Mouse (Mus musculus): Measurements from ENCODE around the gene Cox8b. TPM values are rescaled to one million over a fixed set of nuclear protein-coding genes. Genes with fewer than 3 reads are reported as not detected.

The Cox8b gene
- polyA plus RNA-seq, 1 experiment from 2014 or later = not detected

DNA sequence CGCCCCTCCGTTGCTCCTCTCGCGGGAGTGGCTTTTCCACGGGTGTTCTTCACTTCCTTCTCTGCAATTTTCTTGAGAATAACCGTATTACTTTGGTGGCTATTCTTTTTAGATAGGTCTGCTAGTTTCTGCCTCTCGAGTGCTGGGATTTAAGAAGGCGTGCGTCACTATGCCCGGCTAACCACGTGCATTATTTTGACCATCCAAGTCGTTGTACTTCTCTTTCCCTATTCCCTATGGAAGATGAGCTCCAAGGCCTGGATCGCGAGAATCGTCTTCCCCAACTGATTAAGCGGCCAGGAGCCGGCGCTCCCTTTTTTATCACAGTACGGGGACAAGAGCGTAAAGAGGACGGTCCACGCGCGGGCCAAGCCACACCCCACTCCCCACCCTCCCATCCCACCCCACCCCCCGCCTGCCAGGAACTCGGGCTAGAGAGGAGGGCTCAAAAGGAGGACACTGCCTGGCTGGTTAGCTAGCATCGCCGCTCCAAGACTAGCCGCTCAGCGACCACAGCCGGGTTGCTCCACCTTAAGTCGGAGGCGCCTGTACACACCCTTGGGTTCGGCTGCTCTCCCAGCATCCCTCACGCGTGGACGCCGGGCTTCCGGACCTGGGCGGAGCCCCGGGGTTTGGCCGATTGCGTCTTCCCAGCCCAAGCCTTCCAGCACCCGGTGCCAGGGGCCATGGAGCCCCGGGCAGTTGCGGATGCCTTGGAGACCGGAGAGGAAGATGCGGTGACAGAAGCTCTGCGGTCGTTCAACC, 43.3 kb downstream of the Cox8b start, which contains the start of gene Ric8a:
TSS of gene Ric8a (plus strand) at position 173 of the 765 bp plus-strand sequence.
- WGBS = 0% methylated on average over 50 of the region's 50 CpGs
- peaks cover 36% of the 10 kb centered on the region for H3K36me3 ChIP-seq

DNA sequence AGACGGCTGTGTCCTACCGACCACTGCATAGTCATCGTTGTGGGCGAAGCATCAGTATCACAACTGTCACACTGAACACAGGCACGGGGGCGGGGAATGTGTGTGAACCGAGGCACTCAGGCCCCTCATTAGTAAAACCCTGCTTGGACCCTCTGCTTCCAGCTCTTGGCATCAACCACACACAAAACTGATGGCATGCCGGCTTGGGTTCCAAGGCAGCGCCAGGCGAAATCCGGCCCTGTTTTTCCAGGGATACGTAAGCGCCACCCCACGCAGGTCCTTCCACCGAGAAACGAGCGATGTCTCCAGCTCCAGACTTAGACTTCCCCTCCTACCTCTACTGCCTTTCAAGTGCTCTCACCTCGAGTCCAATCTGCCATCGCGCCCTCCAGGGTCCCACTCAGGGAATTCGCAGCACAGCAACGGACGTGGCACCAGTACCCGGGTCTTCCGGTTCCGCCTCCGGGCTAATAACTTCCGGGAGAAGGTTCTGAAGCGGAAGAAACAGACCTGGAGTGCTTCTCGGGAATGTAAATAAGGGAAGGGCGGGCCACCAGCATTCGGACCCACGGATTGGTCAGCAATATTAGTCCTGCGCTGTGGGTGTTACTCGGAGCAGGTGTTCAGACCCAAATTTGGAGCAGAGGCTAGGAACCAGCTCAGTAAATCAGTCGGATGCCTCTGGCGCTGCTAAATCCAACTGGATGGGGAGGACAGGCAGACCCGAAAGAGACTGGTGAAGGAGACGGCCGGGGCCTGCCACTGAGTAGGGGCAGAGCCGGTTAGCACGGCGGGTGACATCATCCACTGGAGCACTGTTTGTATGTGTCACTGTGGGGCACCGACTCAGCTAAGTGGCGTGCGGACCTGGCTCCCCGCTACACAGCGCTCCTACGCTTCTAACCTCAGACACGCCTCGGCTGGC, 44.1 kb downstream of the Cox8b start, which contains the start of gene Gm45785:
TSS of gene Gm45785 (minus strand) at position 472 of the 925 bp plus-strand sequence.
- peak; percentile 88 for ATAC-seq
- under 1% methylated on average over 51 of the region's 51 CpGs for WGBS
- peak within 1 kb of the TSS; percentile 98 for H3K4me2 ChIP-seq (replicated peaks)
- peaks cover 20% of the 10 kb centered on the region for H3K4me1 ChIP-seq (replicated peaks)
- peak within 1 kb of the TSS; percentile 57 for H3K4me3 ChIP-seq (replicated peaks)
- peak within 1 kb of the TSS; percentile 95 for H3K27ac ChIP-seq
- H3K36me3 ChIP-seq = peaks cover 34% of the 10 kb centered on the region
- peak within 1 kb of the TSS; percentile 85 for H3K9ac ChIP-seq
- H3K27me3 ChIP-seq (replicated peaks) = no peaks in the 10 kb centered on the region
- no peaks in the 10 kb centered on the region for H3K9me3 ChIP-seq

More for the DNA sequence above, 43.3 kb downstream of the Cox8b start, which contains the start of gene Ric8a:
- Histone ChIP-seq H3K4me3 (replicated peaks) (peak within 1 kb of the TSS; percentile 57), H3K27me3 (replicated peaks) (no peaks in the 10 kb centered on the region), H3K4me2 (replicated peaks) (peak within 1 kb of the TSS; percentile 98), H3K27ac (peak within 1 kb of the TSS; percentile 95), H3K9ac (peak within 1 kb of the TSS; percentile 85), H3K9me3 (no peaks in the 10 kb centered on the region), H3K4me1 (replicated peaks) (peaks cover 20% of the 10 kb centered on the region)
- ATAC-seq = peak; percentile 88

DNA sequence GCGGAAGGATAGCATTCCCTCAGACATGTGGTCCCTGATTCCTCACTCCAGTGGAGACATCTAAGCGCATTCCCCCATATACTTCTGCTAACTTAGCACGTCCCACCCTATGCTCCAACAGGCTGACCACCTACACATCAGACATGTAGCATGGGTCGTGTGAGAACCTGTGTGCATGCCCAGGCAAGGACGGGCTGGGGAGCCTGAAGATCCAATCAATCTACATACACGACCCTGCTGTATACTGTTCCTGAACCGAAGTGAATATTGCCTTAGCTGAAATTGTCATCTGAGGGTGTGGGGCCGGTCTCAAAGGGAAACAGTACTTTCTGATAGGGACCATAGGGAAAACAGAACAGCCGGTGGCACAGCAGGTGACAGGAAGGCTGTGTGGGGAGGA, 45.1 kb downstream of the Cox8b start:
- Histone ChIP-seq H3K9me3 (no peaks in the 10 kb centered on the region), H3K36me3 (peaks cover 26% of the 10 kb centered on the region), H3K27ac (no peak overlapping the region), H3K27me3 (replicated peaks) (no peaks in the 10 kb centered on the region), H3K4me2 (replicated peaks) (peak overlapping the region; percentile 98), H3K4me1 (replicated peaks) (peaks cover 20% of the 10 kb centered on the region), H3K4me3 (replicated peaks) (peak overlapping the region; percentile 57), H3K9ac (peak overlapping the region; percentile 85)
- 74% methylated on average over 9 of the region's 9 CpGs for WGBS
- no peak for ATAC-seq

DNA sequence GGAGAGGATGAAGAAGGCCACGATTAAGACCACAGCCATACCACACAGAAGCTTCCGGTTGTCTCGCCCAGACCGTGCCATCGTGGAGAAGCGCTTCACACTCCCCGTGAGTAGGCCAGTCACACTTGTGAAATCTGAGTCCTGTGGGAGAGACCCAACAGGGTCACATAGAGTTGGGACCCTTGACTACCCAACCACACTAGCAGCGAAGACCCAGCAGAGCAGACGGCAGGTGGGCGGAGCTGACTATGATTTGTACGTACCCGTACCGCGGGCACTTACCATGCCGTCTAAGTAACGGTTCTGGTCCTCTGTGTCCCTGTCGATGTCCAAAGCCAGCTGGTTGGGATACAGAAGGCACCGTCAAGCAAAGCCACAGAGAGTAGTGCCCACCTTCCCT, 45.8 kb downstream of the Cox8b start:
- Histone ChIP-seq H3K9ac (no peak overlapping the region), H3K27me3 (replicated peaks) (no peaks in the 10 kb centered on the region), H3K4me1 (replicated peaks) (peaks cover 20% of the 10 kb centered on the region), H3K4me3 (replicated peaks) (no peak overlapping the region), H3K27ac (no peak overlapping the region), H3K9me3 (no peaks in the 10 kb centered on the region), H3K4me2 (replicated peaks) (peak overlapping the region; percentile 98; the same call in 1 of the 2 replicates), H3K36me3 (peaks cover 24% of the 10 kb centered on the region)
- 94% methylated on average over 18 of the region's 18 CpGs for WGBS
- no peak for ATAC-seq

DNA sequence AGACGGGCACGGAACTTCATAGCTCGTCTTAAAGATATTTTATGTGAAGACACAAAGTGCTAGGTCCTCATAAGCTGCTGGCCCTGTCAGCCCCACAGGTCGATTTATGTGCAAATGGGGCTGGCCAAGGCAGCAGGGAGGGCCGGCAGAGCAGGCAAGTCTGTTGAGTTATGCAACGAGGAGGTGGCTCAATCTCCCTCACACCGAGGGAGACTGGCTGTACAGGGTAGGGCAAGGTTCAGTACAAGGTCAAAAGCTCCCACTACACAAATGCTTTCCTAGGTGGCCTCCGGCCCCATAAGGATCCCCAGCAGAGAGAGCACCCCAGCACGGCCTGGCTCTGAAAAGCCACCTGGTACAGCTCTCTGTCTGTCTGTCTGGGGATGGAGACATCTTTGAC, 46.9 kb downstream of the Cox8b start:
- H3K27ac ChIP-seq = no peak overlapping the region
- H3K36me3 ChIP-seq = peaks cover 24% of the 10 kb centered on the region
- H3K27me3 ChIP-seq (replicated peaks) = no peaks in the 10 kb centered on the region
- H3K4me2 ChIP-seq (replicated peaks) = no peak overlapping the region
- no peak overlapping the region for H3K9ac ChIP-seq
- no peaks in the 10 kb centered on the region for H3K9me3 ChIP-seq
- peaks cover 13% of the 10 kb centered on the region for H3K4me1 ChIP-seq (replicated peaks)
- ATAC-seq = no peak
- H3K4me3 ChIP-seq (replicated peaks) = no peak overlapping the region
- 80% methylated on average over 9 of the region's 9 CpGs for WGBS

DNA sequence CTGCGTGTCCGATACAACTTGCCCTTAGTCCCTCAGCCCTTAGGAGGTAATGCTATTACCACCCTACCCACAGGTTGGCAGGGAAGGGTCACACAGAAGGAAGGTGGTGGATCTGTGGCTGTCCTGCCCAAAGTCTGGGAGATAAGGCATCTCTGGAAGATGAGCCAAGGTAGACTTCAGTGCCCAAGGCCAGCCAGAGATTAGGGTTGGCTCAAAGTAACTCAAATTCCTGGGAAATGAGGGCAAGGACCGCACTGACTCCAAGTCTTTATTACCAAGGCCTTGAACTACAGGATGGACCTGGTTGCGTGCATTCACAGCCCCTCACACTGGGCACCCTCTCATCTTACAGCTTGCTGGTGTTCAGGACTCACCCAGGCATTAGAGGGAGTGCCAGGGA, 48.3 kb downstream of the Cox8b start:
- no peak overlapping the region for H3K4me2 ChIP-seq (replicated peaks)

More for the DNA sequence above, 48.3 kb downstream of the Cox8b start:
- Histone ChIP-seq H3K4me1 (replicated peaks) (peaks cover 7% of the 10 kb centered on the region), H3K9ac (no peak overlapping the region), H3K36me3 (peaks cover 24% of the 10 kb centered on the region), H3K27ac (no peak overlapping the region), H3K9me3 (no peaks in the 10 kb centered on the region), H3K4me3 (replicated peaks) (no peak overlapping the region), H3K27me3 (replicated peaks) (no peaks in the 10 kb centered on the region)
- WGBS = 92% methylated on average over 4 of the region's 4 CpGs
- no peak for ATAC-seq

Other genes with a start within 250 kb of the Cox8b start
- not detected in 2 replicates for gene Olfr539, start 240.5 kb downstream of the Cox8b start, polyA plus RNA-seq (2015; fragmentation: Nextera tagmentation; extraction: Ambion mirVana)
- not detected in 2 replicates for gene Olfr45, start 218.5 kb downstream of the Cox8b start, polyA plus RNA-seq (2015; fragmentation: Nextera tagmentation; extraction: Ambion mirVana)
- not detected in 2 replicates for gene Olfr541, start 203.2 kb downstream of the Cox8b start, polyA plus RNA-seq (2015; fragmentation: Nextera tagmentation; extraction: Ambion mirVana)
- not detected in 2 replicates for gene Cyp2e1, start 136.7 kb downstream of the Cox8b start, polyA plus RNA-seq (2015; fragmentation: Nextera tagmentation; extraction: Ambion mirVana)
- gene Syce1, start 112.6 kb downstream of the Cox8b start, polyA plus RNA-seq (2015; fragmentation: Nextera tagmentation; extraction: Ambion mirVana) = 0.40 and 0.48 TPM in 2 replicates
- 1.6 and 2.0 TPM in 2 replicates for gene Zfp941, start 78.3 kb downstream of the Cox8b start, polyA plus RNA-seq (2015; fragmentation: Nextera tagmentation; extraction: Ambion mirVana)
- gene Urah, start 65.4 kb downstream of the Cox8b start, polyA plus RNA-seq (2015; fragmentation: Nextera tagmentation; extraction: Ambion mirVana) = 4.8 TPM in 2 replicates
- gene Scgb1c1, start 54.9 kb downstream of the Cox8b start, polyA plus RNA-seq (2015; fragmentation: Nextera tagmentation; extraction: Ambion mirVana) = not detected in 2 replicates
- gene Odf3, start 52.6 kb downstream of the Cox8b start, polyA plus RNA-seq (2015; fragmentation: Nextera tagmentation; extraction: Ambion mirVana) = not detected in 2 replicates
- gene Gm45785, start 44.1 kb downstream of the Cox8b start, polyA plus RNA-seq (2015; fragmentation: Nextera tagmentation; extraction: Ambion mirVana) = 0.54 TPM in 1 of 2 replicates, not detected in the other
- 51.9 and 66.6 TPM in 2 replicates for gene Ric8a, start 43.5 kb downstream of the Cox8b start, polyA plus RNA-seq (2015; fragmentation: Nextera tagmentation; extraction: Ambion mirVana)
- 31.7 and 37.1 TPM in 2 replicates for gene Bet1l, start 42.9 kb downstream of the Cox8b start, polyA plus RNA-seq (2015; fragmentation: Nextera tagmentation; extraction: Ambion mirVana)
- gene Psmd13, start 18.5 kb downstream of the Cox8b start, polyA plus RNA-seq (2015; fragmentation: Nextera tagmentation; extraction: Ambion mirVana) = 194 and 214 TPM in 2 replicates
- gene Sirt3, start 18.1 kb downstream of the Cox8b start, polyA plus RNA-seq (2015; fragmentation: Nextera tagmentation; extraction: Ambion mirVana) = 27.7 and 31.4 TPM in 2 replicates
- gene Nlrp6, start 20.5 kb upstream of the Cox8b start, polyA plus RNA-seq (2015; fragmentation: Nextera tagmentation; extraction: Ambion mirVana) = 42.9 and 46.8 TPM in 2 replicates
- 21.6 and 21.9 TPM in 2 replicates for gene Pgghg, start 40.9 kb upstream of the Cox8b start, polyA plus RNA-seq (2015; fragmentation: Nextera tagmentation; extraction: Ambion mirVana)
- 2.4 and 3.4 TPM in 2 replicates for gene Ifitm5, start 49.8 kb upstream of the Cox8b start, polyA plus RNA-seq (2015; fragmentation: Nextera tagmentation; extraction: Ambion mirVana)
- 0.69 TPM in 1 of 2 replicates, not detected in the other for gene Gm45717, start 55.5 kb upstream of the Cox8b start, polyA plus RNA-seq (2015; fragmentation: Nextera tagmentation; extraction: Ambion mirVana)
- 1,251 and 1,347 TPM in 2 replicates for gene Ifitm2, start 55.5 kb upstream of the Cox8b start, polyA plus RNA-seq (2015; fragmentation: Nextera tagmentation; extraction: Ambion mirVana)
- 145 and 148 TPM in 2 replicates for gene Ifitm1, start 66.8 kb upstream of the Cox8b start, polyA plus RNA-seq (2015; fragmentation: Nextera tagmentation; extraction: Ambion mirVana)
- gene Ifitm3, start 110.3 kb upstream of the Cox8b start, polyA plus RNA-seq (2015; fragmentation: Nextera tagmentation; extraction: Ambion mirVana) = 255 and 288 TPM in 2 replicates
- gene Ifitm6, start 117.5 kb upstream of the Cox8b start, polyA plus RNA-seq (2015; fragmentation: Nextera tagmentation; extraction: Ambion mirVana) = 1.6 and 3.6 TPM in 2 replicates
- gene Gm17387, start 128.7 kb upstream of the Cox8b start, polyA plus RNA-seq (2015; fragmentation: Nextera tagmentation; extraction: Ambion mirVana) = not detected in 2 replicates
- gene B4galnt4, start 160.7 kb upstream of the Cox8b start, polyA plus RNA-seq (2015; fragmentation: Nextera tagmentation; extraction: Ambion mirVana) = 7.9 and 10.7 TPM in 2 replicates
- 24.6 and 26.1 TPM in 2 replicates for gene Pkp3, start 177.8 kb upstream of the Cox8b start, polyA plus RNA-seq (2015; fragmentation: Nextera tagmentation; extraction: Ambion mirVana)
- gene Sigirr, start 200.1 kb upstream of the Cox8b start, polyA plus RNA-seq (2015; fragmentation: Nextera tagmentation; extraction: Ambion mirVana) = 17.8 and 20.5 TPM in 2 replicates
- 29.5 and 35.3 TPM in 2 replicates for gene Ano9, start 217.4 kb upstream of the Cox8b start, polyA plus RNA-seq (2015; fragmentation: Nextera tagmentation; extraction: Ambion mirVana)
- gene Ptdss2, start 221.9 kb upstream of the Cox8b start, polyA plus RNA-seq (2015; fragmentation: Nextera tagmentation; extraction: Ambion mirVana) = 58.0 and 59.7 TPM in 2 replicates